Mouse (Mus musculus) heart, postnatal 0 days (tissue): ENCODE measurements around the gene Tppp. TPM values are rescaled to one million over a fixed set of nuclear protein-coding genes. Genes with fewer than 3 reads are reported as not detected.
"Not testable (repeated sequence)": the region's sequence is repeated elsewhere in the genome, so short reads cannot be mapped to it uniquely, and the experiment has no call there.

ENCODE experiments used
- ATAC-seq: fragments of 200-750 bp; cut with Nextera tagmentation; 2 replicates; pipeline ENCODE4 v1.8.0; 2017; ENCODE audit warnings: low read depth, moderate number of reproducible peaks, moderate library complexity; ENCODE audit not compliant: insufficient read depth
- DNase-seq: peaks from one replicate; pipeline ENCODE4 v3.0.0-alpha.2; 2016; ENCODE audit warnings: low spot score
- H3K27ac ChIP-seq: fragments of 300-500 bp; sonication (generic); 2 replicates; pipeline ENCODE4 v1.5.1; 2014; ENCODE audit warnings: low read depth, mild to moderate bottlenecking
- H3K27me3 ChIP-seq: fragments of 300-500 bp; sonication (generic); 2 replicates; pipeline ENCODE4 v1.6.1; 2014; ENCODE audit warnings: low read length, mixed read lengths; ENCODE audit not compliant: control insufficient read depth, insufficient read depth
- H3K36me3 ChIP-seq: fragments of 300-500 bp; sonication (generic); replicated peaks from 2 replicates; pipeline ENCODE4 v1.6.1; 2014; ENCODE audit warnings: low read length, mixed read lengths; ENCODE audit not compliant: control insufficient read depth, insufficient read depth
- H3K4me1 ChIP-seq: fragments of 300-500 bp; sonication (generic); 2 replicates; pipeline ENCODE4 v1.6.1; 2014; ENCODE audit warnings: antibody characterized with exemption; ENCODE audit not compliant: control insufficient read depth, insufficient read depth
- H3K4me2 ChIP-seq: fragments of 300-500 bp; sonication (generic); 2 replicates; pipeline ENCODE4 v1.6.1; 2014; ENCODE audit warnings: low read depth, mild to moderate bottlenecking, low read length, moderate library complexity
- H3K4me3 ChIP-seq: fragments of 300-500 bp; sonication (generic); 2 replicates; pipeline ENCODE4 v1.5.1; 2014; ENCODE audit warnings: low read depth, low read length
- H3K9ac ChIP-seq: fragments of 300-500 bp; sonication (generic); replicated peaks from 2 replicates; pipeline ENCODE4 v1.6.1; 2014; ENCODE audit warnings: low read depth, low read length, mixed read lengths
- H3K9me3 ChIP-seq: fragments of 300-500 bp; sonication (generic); replicated peaks from 2 replicates; pipeline ENCODE4 v1.6.1; 2016; ENCODE audit warnings: low read length; ENCODE audit not compliant: control insufficient read depth
- CTCF ChIP-seq: IDR thresholded peaks from 2 replicates; pipeline ENCODE4 v1.5.1; 2016; ENCODE audit warnings: antibody characterized with exemption, control low read depth, low read depth
- EP300 ChIP-seq: IDR thresholded peaks from 2 replicates; pipeline ENCODE4 v1.6.1; 2016; ENCODE audit warnings: antibody characterized with exemption, low read depth
- WGBS: fragments of 180-500 bp; shearing (Covaris S2); extraction: QIAGEN DNeasy Blood & Tissue Kit; methylation state at CpG from one replicate; pipeline ENCODE4 v1.1.7; 2014; 5-methylcytosine and 5-hydroxymethylcytosine counted together
- polyA plus RNA-seq: library from polyadenylated mRNA; unstranded; fragments of >200 nt; fragmentation: Nextera tagmentation; extraction: Ambion mirVana; gene quantifications from 2 replicates; pipeline ENCODE4 v1.2.1, GENCODE M21; 2015
- total RNA-seq: library from RNA; depleted of rRNA; stranded (reverse); fragments of >200 nt; gene quantifications from 2 replicates; pipeline ENCODE4 v1.2.3, GENCODE M21; 2014; ENCODE audit warnings: low replicate concordance

Tppp gene
- total and polyA plus RNA-seq, 2 experiments from 2014 or later, result 5.8 to 16.9 TPM

GRCm38 (mm10) chr13:74000519-74000918, 8.7 kb upstream of the Tppp start:
- H3K27me3 ChIP-seq, result no peaks in the 10 kb centered on the region
- H3K4me2 ChIP-seq, result no peak overlapping the region
- H3K36me3 ChIP-seq, result no peaks in the 10 kb centered on the region
- no peak overlapping the region for H3K4me3 ChIP-seq
- no peaks in the 10 kb centered on the region for H3K4me1 ChIP-seq
- H3K9ac ChIP-seq, result no peak overlapping the region
- ATAC-seq (no peak), DNase-seq (no peak)
- TF ChIP-seq EP300, result no peak
- no peak overlapping the region for H3K27ac ChIP-seq
- H3K9me3 ChIP-seq, result no peaks in the 10 kb centered on the region

- no peak for ATAC-seq
- H3K9me3 ChIP-seq, result no peaks in the 10 kb centered on the region
Measured at GRCm38 (mm10) chr13:74000961-74001360, 8.2 kb upstream of the Tppp start.

GRCm38 (mm10) chr13:74001492-74001891, 7.7 kb upstream of the Tppp start:
- no peak for TF ChIP-seq EP300
- WGBS, result 61% methylated on average over 4 of the region's 4 CpGs

More at GRCm38 (mm10) chr13:74000961-74001360, 8.2 kb upstream of the Tppp start:
- no peak overlapping the region for H3K4me3 ChIP-seq
- no peaks in the 10 kb centered on the region for H3K27me3 ChIP-seq
- H3K9ac ChIP-seq, result no peak overlapping the region
- H3K4me2 ChIP-seq, result no peak overlapping the region
- no peaks in the 10 kb centered on the region for H3K36me3 ChIP-seq
- no peak overlapping the region for H3K27ac ChIP-seq
- DNase-seq, result no peak
- no peaks in the 10 kb centered on the region for H3K4me1 ChIP-seq
- 79% methylated on average over 6 of the region's 6 CpGs for WGBS
- TF ChIP-seq CTCF (no peak), EP300 (no peak)

GRCm38 (mm10) chr13:74006881-74007280, 2.3 kb upstream of the Tppp start:
- not testable (repeated sequence) for ATAC-seq, H3K4me1 ChIP-seq, H3K27me3 ChIP-seq, H3K27ac ChIP-seq, H3K36me3 ChIP-seq, DNase-seq, H3K9ac ChIP-seq, H3K4me2 ChIP-seq, H3K4me3 ChIP-seq, H3K9me3 ChIP-seq
- 87% methylated on average over 4 of the region's 4 CpGs for WGBS

More at GRCm38 (mm10) chr13:74001492-74001891, 7.7 kb upstream of the Tppp start:
- no peak overlapping the region for H3K4me3 ChIP-seq
- H3K4me2 ChIP-seq, result no peak overlapping the region
- H3K27ac ChIP-seq, result no peak overlapping the region
- H3K9me3 ChIP-seq, result no peaks in the 10 kb centered on the region
- ATAC-seq (no peak), DNase-seq (no peak)
- H3K27me3 ChIP-seq, result no peaks in the 10 kb centered on the region
- H3K4me1 ChIP-seq, result no peaks in the 10 kb centered on the region
- no peak overlapping the region for H3K9ac ChIP-seq
- H3K36me3 ChIP-seq, result no peaks in the 10 kb centered on the region

GRCm38 (mm10) chr13:74008216-74008615, 991 bp upstream of the Tppp start:
- ATAC-seq, DNase-seq, H3K27me3 ChIP-seq, H3K9me3 ChIP-seq, H3K4me1 ChIP-seq, H3K9ac ChIP-seq, H3K36me3 ChIP-seq, H3K27ac ChIP-seq: not testable (repeated sequence)
- Histone ChIP-seq H3K4me3 (peak overlapping the region; percentile 66; the same call in 1 of the 2 replicates), H3K4me2 (peak overlapping the region; percentile 95)
- 79% methylated on average over 2 of the region's 2 CpGs for WGBS

- 1% methylated on average over 55 of the region's 55 CpGs for WGBS
- peak overlapping the region; percentile 46 for H3K9ac ChIP-seq
- no peak for ATAC-seq
Measured at GRCm38 (mm10) chr13:74009791-74010614, 796 bp downstream of the Tppp start.

More at GRCm38 (mm10) chr13:74009791-74010614, 796 bp downstream of the Tppp start:
- peak; percentile 54 for DNase-seq
- Histone ChIP-seq H3K27ac (peak overlapping the region; percentile 49; the same call in 1 of the 2 replicates), H3K4me3 (peak overlapping the region; percentile 66), H3K4me2 (peak overlapping the region; percentile 95), H3K36me3 (no peaks in the 10 kb centered on the region), H3K4me1 (peaks cover 12% of the 10 kb centered on the region; the same call in 1 of the 2 replicates), H3K27me3 (no peaks in the 10 kb centered on the region), H3K9me3 (no peaks in the 10 kb centered on the region)
- TF ChIP-seq EP300 (no peak), CTCF (no peak)
